Mouse (Mus musculus): ENCODE data around the gene Zdhhc4. TPM values are rescaled to one million over a fixed set of nuclear protein-coding genes. Genes with fewer than 3 reads are reported as not detected.

Gene Zdhhc4
- 69.4 and 71.9 TPM in 2 replicates for polyA plus RNA-seq (2014; fragmentation: Nextera tagmentation; extraction: Ambion mirVana)

GRCm38 (mm10) chr5:143328690-143329495 is at the start of gene Zdhhc4:
Gene Zdhhc4, minus strand, starts transcription at chr5:143329256.
- peak within 1 kb of the TSS; percentile 93 for H3K9ac ChIP-seq (ENCODE audit: low read length)
- no peaks in the 10 kb centered on the region for H3K9me3 ChIP-seq (ENCODE audit: control insufficient read depth, low read length)
- H3K27me3 ChIP-seq (ENCODE audit: control insufficient read depth, insufficient read depth, low read length): no peaks in the 10 kb centered on the region
- peak within 1 kb of the TSS; percentile 95 for H3K4me2 ChIP-seq (ENCODE audit: low read depth, low read length, severe bottlenecking)
- no peak within 1 kb of the TSS for H3K27ac ChIP-seq (ENCODE audit: low read depth, low read length)
- peaks cover 8% of the 10 kb centered on the region; the same call in 1 of the 2 replicates for H3K36me3 ChIP-seq (ENCODE audit: control insufficient read depth, insufficient read depth, low read length)
- peaks cover 16% of the 10 kb centered on the region; the same call in 1 of the 2 replicates for H3K4me1 ChIP-seq (replicated peaks; ENCODE audit: control insufficient read depth, insufficient read depth, low read length)
- under 1% methylated on average over 57 of the region's 57 CpGs for WGBS
- peak within 1 kb of the TSS; percentile 91 for H3K4me3 ChIP-seq (ENCODE audit: low read depth, low read length)
- ATAC-seq (replicated peaks; ENCODE audit: low FRiP score) (peak; percentile 76), DNase-seq (ENCODE audit: low spot score) (peak; percentile 93)

- ATAC-seq (replicated peaks; ENCODE audit: low FRiP score): no peak
- Histone ChIP-seq H3K4me1 (replicated peaks; ENCODE audit: control insufficient read depth, insufficient read depth, low read length) (peaks cover 3% of the 10 kb centered on the region; the same call in 1 of the 2 replicates), H3K27me3 (ENCODE audit: control insufficient read depth, insufficient read depth, low read length) (peaks cover 36% of the 10 kb centered on the region)
Measured at GRCm38 (mm10) chr5:143376156-143376555, 47.1 kb upstream of the Zdhhc4 start.

GRCm38 (mm10) chr5:143375242-143375641 is 46.2 kb upstream of the Zdhhc4 start:
- Histone ChIP-seq H3K27ac (ENCODE audit: low read depth, low read length) (no peak overlapping the region), H3K4me1 (replicated peaks; ENCODE audit: control insufficient read depth, insufficient read depth, low read length) (peaks cover 5% of the 10 kb centered on the region), H3K36me3 (ENCODE audit: control insufficient read depth, insufficient read depth, low read length) (no peaks in the 10 kb centered on the region), H3K27me3 (ENCODE audit: control insufficient read depth, insufficient read depth, low read length) (peaks cover 45% of the 10 kb centered on the region), H3K9ac (ENCODE audit: low read length) (no peak overlapping the region), H3K9me3 (ENCODE audit: control insufficient read depth, low read length) (0 out of 2 replicates have a peak, but pooled peaks cover 3% of the 10 kb centered on the region), H3K4me2 (ENCODE audit: low read depth, low read length, severe bottlenecking) (peak overlapping the region; percentile 29; the same call in 1 of the 2 replicates), H3K4me3 (ENCODE audit: low read depth, low read length) (peak overlapping the region; percentile 15; the same call in 1 of the 2 replicates)
- ATAC-seq (replicated peaks; ENCODE audit: low FRiP score): no peak
- peak; percentile 87 for DNase-seq (ENCODE audit: low spot score)
- WGBS: 11% methylated on average over 21 of the region's 21 CpGs

More at GRCm38 (mm10) chr5:143376156-143376555, 47.1 kb upstream of the Zdhhc4 start:
- Histone ChIP-seq H3K36me3 (ENCODE audit: control insufficient read depth, insufficient read depth, low read length) (no peaks in the 10 kb centered on the region), H3K9me3 (ENCODE audit: control insufficient read depth, low read length) (0 out of 2 replicates have a peak, but pooled peaks cover 3% of the 10 kb centered on the region), H3K4me3 (ENCODE audit: low read depth, low read length) (no peak overlapping the region), H3K9ac (ENCODE audit: low read length) (no peak overlapping the region), H3K4me2 (ENCODE audit: low read depth, low read length, severe bottlenecking) (no peak overlapping the region), H3K27ac (ENCODE audit: low read depth, low read length) (no peak overlapping the region)
- DNase-seq (ENCODE audit: low spot score): no peak
- whole genome bisulfite sequencing: 75% methylated on average over 4 of the region's 4 CpGs

GRCm38 (mm10) chr5:143372818-143373217 is 43.8 kb upstream of the Zdhhc4 start:
- H3K27ac ChIP-seq (ENCODE audit: low read depth, low read length): no peak overlapping the region
- H3K36me3 ChIP-seq (ENCODE audit: control insufficient read depth, insufficient read depth, low read length): no peaks in the 10 kb centered on the region
- H3K4me1 ChIP-seq (replicated peaks; ENCODE audit: control insufficient read depth, insufficient read depth, low read length): peaks cover 7% of the 10 kb centered on the region
- no peak for ATAC-seq (replicated peaks; ENCODE audit: low FRiP score)
- no peak for DNase-seq (ENCODE audit: low spot score)
- H3K4me2 ChIP-seq (ENCODE audit: low read depth, low read length, severe bottlenecking): peak overlapping the region; percentile 41
- H3K4me3 ChIP-seq (ENCODE audit: low read depth, low read length): peak overlapping the region; percentile 24
- 2% methylated on average over 33 of the region's 35 CpGs for WGBS
- 0 out of 2 replicates have a peak, but pooled peaks cover 3% of the 10 kb centered on the region for H3K9me3 ChIP-seq (ENCODE audit: control insufficient read depth, low read length)
- no peak overlapping the region for H3K9ac ChIP-seq (ENCODE audit: low read length)
- peaks cover 67% of the 10 kb centered on the region for H3K27me3 ChIP-seq (ENCODE audit: control insufficient read depth, insufficient read depth, low read length)

- DNase-seq (ENCODE audit: low spot score) (no peak), ATAC-seq (replicated peaks; ENCODE audit: low FRiP score) (no peak)
- no peak overlapping the region for H3K4me2 ChIP-seq (ENCODE audit: low read depth, low read length, severe bottlenecking)
- H3K27me3 ChIP-seq (ENCODE audit: control insufficient read depth, insufficient read depth, low read length): peaks cover 67% of the 10 kb centered on the region
- H3K4me3 ChIP-seq (ENCODE audit: low read depth, low read length): no peak overlapping the region
- H3K9me3 ChIP-seq (ENCODE audit: control insufficient read depth, low read length): 0 out of 2 replicates have a peak, but pooled peaks cover under 1% of the 10 kb centered on the region
- no peaks in the 10 kb centered on the region for H3K36me3 ChIP-seq (ENCODE audit: control insufficient read depth, insufficient read depth, low read length)
- peaks cover 7% of the 10 kb centered on the region for H3K4me1 ChIP-seq (replicated peaks; ENCODE audit: control insufficient read depth, insufficient read depth, low read length)
- H3K27ac ChIP-seq (ENCODE audit: low read depth, low read length): no peak overlapping the region
- 42% methylated on average over 4 of the region's 4 CpGs for WGBS
- H3K9ac ChIP-seq (ENCODE audit: low read length): no peak overlapping the region
Measured at GRCm38 (mm10) chr5:143371146-143371510, 42.1 kb upstream of the Zdhhc4 start.

GRCm38 (mm10) chr5:143370416-143371145 is 41.5 kb upstream of the Zdhhc4 start:
- H3K9ac ChIP-seq (ENCODE audit: low read length): no peak overlapping the region
- no peak for DNase-seq (ENCODE audit: low spot score)

GRCm38 (mm10) chr5:143369611-143370255 is 40.7 kb upstream of the Zdhhc4 start:
- no peak for ATAC-seq (replicated peaks; ENCODE audit: low FRiP score)

More at GRCm38 (mm10) chr5:143370416-143371145, 41.5 kb upstream of the Zdhhc4 start:
- H3K4me2 ChIP-seq (ENCODE audit: low read depth, low read length, severe bottlenecking): no peak overlapping the region; the same call in 1 of the 2 replicates
- no peaks in the 10 kb centered on the region for H3K9me3 ChIP-seq (ENCODE audit: control insufficient read depth, low read length)
- no peaks in the 10 kb centered on the region for H3K36me3 ChIP-seq (ENCODE audit: control insufficient read depth, insufficient read depth, low read length)
- WGBS: 24% methylated on average over 17 of the region's 17 CpGs
- no peak overlapping the region for H3K27ac ChIP-seq (ENCODE audit: low read depth, low read length)
- ATAC-seq (replicated peaks; ENCODE audit: low FRiP score): no peak
- peaks cover 66% of the 10 kb centered on the region for H3K27me3 ChIP-seq (ENCODE audit: control insufficient read depth, insufficient read depth, low read length)
- peaks cover 7% of the 10 kb centered on the region for H3K4me1 ChIP-seq (replicated peaks; ENCODE audit: control insufficient read depth, insufficient read depth, low read length)
- H3K4me3 ChIP-seq (ENCODE audit: low read depth, low read length): no peak overlapping the region; the same call in 1 of the 2 replicates

GRCm38 (mm10) chr5:143367931-143368330 is 38.9 kb upstream of the Zdhhc4 start:
- Histone ChIP-seq H3K36me3 (ENCODE audit: control insufficient read depth, insufficient read depth, low read length) (no peaks in the 10 kb centered on the region), H3K4me1 (replicated peaks; ENCODE audit: control insufficient read depth, insufficient read depth, low read length) (peaks cover 8% of the 10 kb centered on the region), H3K27me3 (ENCODE audit: control insufficient read depth, insufficient read depth, low read length) (peaks cover 51% of the 10 kb centered on the region), H3K4me3 (ENCODE audit: low read depth, low read length) (no peak overlapping the region), H3K4me2 (ENCODE audit: low read depth, low read length, severe bottlenecking) (no peak overlapping the region), H3K9ac (ENCODE audit: low read length) (no peak overlapping the region), H3K9me3 (ENCODE audit: control insufficient read depth, low read length) (no peaks in the 10 kb centered on the region), H3K27ac (ENCODE audit: low read depth, low read length) (no peak overlapping the region)
- DNase-seq (ENCODE audit: low spot score) (no peak), ATAC-seq (replicated peaks; ENCODE audit: low FRiP score) (no peak)
- 76% methylated on average over 3 of the region's 3 CpGs for WGBS

More at GRCm38 (mm10) chr5:143369611-143370255, 40.7 kb upstream of the Zdhhc4 start:
- H3K27me3 ChIP-seq (ENCODE audit: control insufficient read depth, insufficient read depth, low read length): peaks cover 62% of the 10 kb centered on the region
- H3K4me3 ChIP-seq (ENCODE audit: low read depth, low read length): peak overlapping the region; percentile 24
- H3K4me2 ChIP-seq (ENCODE audit: low read depth, low read length, severe bottlenecking): peak overlapping the region; percentile 48
- WGBS: 1% methylated on average over 35 of the region's 36 CpGs
- H3K4me1 ChIP-seq (replicated peaks; ENCODE audit: control insufficient read depth, insufficient read depth, low read length): peaks cover 7% of the 10 kb centered on the region
- no peak for DNase-seq (ENCODE audit: low spot score)
- H3K36me3 ChIP-seq (ENCODE audit: control insufficient read depth, insufficient read depth, low read length): no peaks in the 10 kb centered on the region
- no peak overlapping the region for H3K9ac ChIP-seq (ENCODE audit: low read length)
- no peak overlapping the region for H3K27ac ChIP-seq (ENCODE audit: low read depth, low read length)
- H3K9me3 ChIP-seq (ENCODE audit: control insufficient read depth, low read length): no peaks in the 10 kb centered on the region
